Mouse (Mus musculus): ENCODE data around the gene Klc4.

- TF ChIP-seq EP300 (IDR thresholded peaks at IDR 0.05; ENCODE audit: low read depth) (no peak), CTCF (IDR thresholded peaks at IDR 0.05; ENCODE audit: low read depth) (no peak)
Measured at GRCm38 (mm10) chr17:46651755-46652547, 6.1 kb upstream of the Klc4 start.
